Mouse (Mus musculus) thymus, postnatal 25 days (tissue): ENCODE measurements around the gene Gm10184.
"Not testable (repeated sequence)": the region's sequence is repeated elsewhere in the genome, so short reads cannot be mapped to it uniquely, and the experiment has no call there.

Source experiments
- DNase-seq: peaks from one replicate; pipeline ENCODE4 v3.0.0; 2022

The Gm10184 gene

GRCm38 (mm10) chr17:89910349-89910748 is at the start of gene Gm10184:
Gene Gm10184, minus strand, starts transcription at chr17:89910449.
- DNase-seq, result no peak

- no peak for DNase-seq
Measured at GRCm38 (mm10) chr17:89933950-89934349, 23.7 kb upstream of the Gm10184 start.

- no peak for DNase-seq
Measured at GRCm38 (mm10) chr17:89907686-89908085, 2.6 kb downstream of the Gm10184 start.

- DNase-seq, result not testable (repeated sequence)
Measured at GRCm38 (mm10) chr17:89904701-89905100, 5.5 kb downstream of the Gm10184 start.

GRCm38 (mm10) chr17:89902767-89903166 is 7.5 kb downstream of the Gm10184 start:
- DNase-seq, result no peak

- no peak for DNase-seq
Measured at GRCm38 (mm10) chr17:89900610-89901009, 9.6 kb downstream of the Gm10184 start.

- no peak for DNase-seq
Measured at GRCm38 (mm10) chr17:89899813-89900212, 10.4 kb downstream of the Gm10184 start.

GRCm38 (mm10) chr17:89864996-89865395 is 45.3 kb downstream of the Gm10184 start:
- DNase-seq, result no peak
